Mouse (Mus musculus) pancreas, adult 10 weeks (tissue): ENCODE measurements around the gene Bnc2. TPM values are rescaled to one million over a fixed set of nuclear protein-coding genes. Genes with fewer than 3 reads are reported as not detected.

Source experiments
- polyA plus RNA-seq: library from polyadenylated mRNA; stranded (reverse); fragments of 350-450 nt; fragmentation: Illumina TruSeq; extraction: RNeasy Lipid Tissue Mini Kit (QIAGEN cat#74804); gene quantifications from one replicate; pipeline ENCODE4 v1.2.3, GENCODE M21; 2015; ENCODE audit warnings: low read depth, low replicate concordance; ENCODE audit not compliant: insufficient read depth

Gene Bnc2
- polyA plus RNA-seq, result 0.92 TPM

DNA sequence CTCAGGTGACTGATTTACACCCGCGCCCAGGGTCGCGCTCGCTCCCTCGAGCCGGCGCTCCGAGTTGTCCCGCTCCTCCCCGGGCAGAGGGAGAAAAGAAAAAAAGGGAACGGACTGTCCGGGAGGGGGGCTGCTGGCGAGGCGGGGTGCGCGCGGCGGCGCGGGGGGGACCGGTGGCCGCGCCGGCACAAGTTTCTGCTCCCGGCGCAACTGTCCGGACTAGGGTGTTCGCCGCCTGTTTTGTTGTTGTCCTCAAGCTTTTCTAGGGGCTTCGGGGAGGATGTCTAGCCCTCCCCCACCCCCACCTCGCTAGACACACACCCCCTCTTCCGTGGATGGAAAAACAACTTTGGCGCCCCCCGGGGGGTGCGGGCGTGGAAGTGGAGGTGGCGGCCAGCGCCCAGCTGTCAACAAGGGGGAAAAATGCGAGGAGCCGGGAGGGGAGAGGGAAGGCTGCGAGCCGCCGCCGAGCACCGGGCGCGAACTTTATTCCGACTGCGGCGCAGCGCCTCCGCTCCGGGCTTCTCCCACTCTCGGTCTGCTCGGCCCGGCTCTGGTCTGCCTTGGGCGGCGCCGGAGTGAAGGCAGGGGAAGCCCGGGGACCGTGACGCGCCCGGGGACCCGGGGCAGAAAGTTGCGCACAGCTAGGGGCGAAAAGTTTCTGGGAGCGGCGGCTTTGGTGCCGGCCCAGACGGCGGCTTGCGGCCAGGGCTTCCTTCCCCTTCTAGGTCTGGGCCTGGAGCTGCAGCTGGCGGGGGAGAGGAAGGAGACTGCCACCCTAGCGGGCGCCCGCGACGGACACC is at the start of gene Bnc2:
TSS of gene Bnc2 (minus strand) at position 105 of the 803 bp plus-strand sequence.

Other genes with a start within 250 kb of the Bnc2 start
- gene Cntln, start 209.0 kb upstream of the Bnc2 start, polyA plus RNA-seq, result 2.4 TPM